Mouse (Mus musculus) megakaryocyte, embryonic 14.5 days (primary cell): ENCODE measurements at regions not wholly inside any gene's neighbourhood (a gene's known extent, or its start where the extent isn't known, plus 50 kb on each side); places are given as distances from the start of the nearest gene placed in this dataset.

Experiments
- FLI1 ChIP-seq: IDR thresholded peaks from 2 replicates; pipeline ENCODE4 v1.6.1; 2012; ENCODE audit warnings: low read length, inconsistent platforms, mixed read lengths
- GATA1 ChIP-seq: IDR thresholded peaks from 3 replicates; pipeline ENCODE4 v1.6.1; 2012; ENCODE audit warnings: mixed read lengths, low read length, inconsistent platforms, borderline replicate concordance

GRCm38 (mm10) chr12:16068940-16069339 is 252.2 kb upstream of the Trib2 start:
- TF ChIP-seq GATA1 (no peak), FLI1 (no peak)
